In genomic region chr9:104027186-104027585, GRCm38 (mm10) we compare ENCODE assay signal across 24 mouse cellular contexts. TPM values are rescaled to one million over a fixed set of nuclear protein-coding genes. Genes with fewer than 3 reads are reported as not detected.
A peak's percentile ranks its signal among the peaks of the same experiment; 100 is the strongest.
DNase-seq lines count a peak whose midpoint lies in the region.
"Had no signal": no experiment of that assay in that cellular context is flagged by ENCODE, and none has a peak within 500 bp of the region (broad histone marks: within the 10 kb centered on the region; RNA-seq: fewer than 3 reads in every experiment).

No protein-coding gene starts in this region.

- intact Hi-C loops in heart, postnatal 36 days (cut with DNase I) = no loop called here

- peaks cover 50% of the 10 kb centered on the region for H3K36me3 ChIP-seq in heart, embryonic 10.5 days
- H3K36me3 ChIP-seq: G1E had no signal

- no peaks in the 10 kb centered on the region for H3K9me3 ChIP-seq in heart, embryonic 10.5 days
- H3K9me3 ChIP-seq: G1E had no signal

- H3K4me3 ChIP-seq in heart, embryonic 10.5 days = no peak overlapping the region

- H3K4me1 ChIP-seq in heart, embryonic 10.5 days = no peaks in the 10 kb centered on the region

- H3K27me3 ChIP-seq in heart, embryonic 10.5 days (ENCODE audit: insufficient read depth, poor library complexity, severe bottlenecking) = no peaks in the 10 kb centered on the region
- H3K27me3 ChIP-seq: CH12.LX, Patski had no signal

- DNase-seq in heart, adult 11 months = peak; percentile 80
- no peak for DNase-seq in heart, postnatal 36 days
- peak; percentile 56 for DNase-seq in heart, embryonic 10.5 days (ENCODE audit: low spot score)
- DNase-seq in heart, adult 8-10 months (ENCODE audit: low spot score) = no peak
- DNase-seq: adrenal gland, adult 2 months; adrenal gland, adult 8-10 months; adrenal gland, postnatal 10 days; adrenal gland, postnatal 14 days; adrenal gland, postnatal 25 days; adrenal gland, postnatal 36 days; B cell, adult 2 months; cerebellum, adult 11 months; cerebellum, adult 11-12 months; cerebellum, adult 18-20 months had no signal

- no peak overlapping the region for H3K27ac ChIP-seq in heart, embryonic 10.5 days

- WGBS in heart, embryonic 10.5 days = 93% methylated on average over 8 of the region's 8 CpGs

RNA-seq across cellular contexts. Expression of gene Gm28305, which starts 13.3 kb away (rescaled TPM):
- not detected for total RNA-seq in heart, postnatal 36 days (2021)
- polyA plus RNA-seq in heart, embryonic 10.5 days (2016; fragmentation: Nextera tagmentation; extraction: Ambion mirVana) = not detected in 2 replicates
- 1 to 10 TPM in 1 of 4 experiments, not detected in 3; 2.0 TPM for total RNA-seq in heart, adult 8-10 months (2022)
- total RNA-seq: adrenal gland, adult 18-20 months; adrenal gland, adult 2 months; adrenal gland, adult 8-10 months; adrenal gland, postnatal 10 days; adrenal gland, postnatal 14 days; adrenal gland, postnatal 25 days; adrenal gland, postnatal 36 days; adrenal gland, postnatal 4 days; CH12.LX; ES-E14; G1E; MEL had no signal
- polyA plus RNA-seq: activated CD4-positive, CD25-positive, alpha-beta regulatory T cell, adult 4 months; adrenal gland, adult 2 months; brain, embryonic 14.5 days; C2C12; G1E; Patski had no signal

RNA-seq across cellular contexts. Expression of gene Nphp3, which starts 24.8 kb away (rescaled TPM):
- 1 to 10 TPM; 1.6 to 2.7 TPM for total RNA-seq in heart, postnatal 36 days (2021)
- 4.7 and 5.4 TPM in 2 replicates for polyA plus RNA-seq in heart, embryonic 10.5 days (2016; fragmentation: Nextera tagmentation; extraction: Ambion mirVana)
- total RNA-seq in heart, adult 8-10 months (2022) = 1 to 10 TPM; 2.4 to 3.7 (median 2.9) TPM
- polyA plus RNA-seq: G1E had no signal

RNA-seq across cellular contexts. Expression of gene Uba5, which starts 35.7 kb away (rescaled TPM):
- total RNA-seq in heart, postnatal 36 days (2021) = 10 to 100 TPM; 15.6 to 17.4 TPM
- 39.2 and 49.6 TPM in 2 replicates for polyA plus RNA-seq in heart, embryonic 10.5 days (2016; fragmentation: Nextera tagmentation; extraction: Ambion mirVana)
- 10 to 100 TPM; 12.7 to 16.2 (median 14.0) TPM for total RNA-seq in heart, adult 8-10 months (2022)

RNA-seq across cellular contexts. Expression of gene Acad11, which starts 36.0 kb away (rescaled TPM):
- total RNA-seq in heart, postnatal 36 days (2021) = 100 to 1,000 TPM in 1 of 2 experiments, 10 to 100 TPM in 1; 98.0 to 105 TPM
- 9.1 and 10.1 TPM in 2 replicates for polyA plus RNA-seq in heart, embryonic 10.5 days (2016; fragmentation: Nextera tagmentation; extraction: Ambion mirVana)
- 100 to 1,000 TPM; 114 to 136 (median 130) TPM for total RNA-seq in heart, adult 8-10 months (2022)

Comparison
In these comparisons a context has a peak if more than half of its experiments do, and no peak if none do; other contexts are left out.
1. DNase-seq: peak in heart, adult 11 months (single experiment) and heart, embryonic 10.5 days (single experiment); none in heart, postnatal 36 days (0 of 2) and heart, adult 8-10 months (single experiment).